Mouse (Mus musculus): ENCODE measurements around the gene Lhfpl2. TPM values are rescaled to one million over a fixed set of nuclear protein-coding genes. Genes with fewer than 3 reads are reported as not detected.
A peak's percentile ranks its signal among the peaks of the same experiment; 100 is the strongest.

The Lhfpl2 gene
- total RNA-seq, 2 experiments from 2014 or later, result 35.5 to 40.1 TPM

DNA sequence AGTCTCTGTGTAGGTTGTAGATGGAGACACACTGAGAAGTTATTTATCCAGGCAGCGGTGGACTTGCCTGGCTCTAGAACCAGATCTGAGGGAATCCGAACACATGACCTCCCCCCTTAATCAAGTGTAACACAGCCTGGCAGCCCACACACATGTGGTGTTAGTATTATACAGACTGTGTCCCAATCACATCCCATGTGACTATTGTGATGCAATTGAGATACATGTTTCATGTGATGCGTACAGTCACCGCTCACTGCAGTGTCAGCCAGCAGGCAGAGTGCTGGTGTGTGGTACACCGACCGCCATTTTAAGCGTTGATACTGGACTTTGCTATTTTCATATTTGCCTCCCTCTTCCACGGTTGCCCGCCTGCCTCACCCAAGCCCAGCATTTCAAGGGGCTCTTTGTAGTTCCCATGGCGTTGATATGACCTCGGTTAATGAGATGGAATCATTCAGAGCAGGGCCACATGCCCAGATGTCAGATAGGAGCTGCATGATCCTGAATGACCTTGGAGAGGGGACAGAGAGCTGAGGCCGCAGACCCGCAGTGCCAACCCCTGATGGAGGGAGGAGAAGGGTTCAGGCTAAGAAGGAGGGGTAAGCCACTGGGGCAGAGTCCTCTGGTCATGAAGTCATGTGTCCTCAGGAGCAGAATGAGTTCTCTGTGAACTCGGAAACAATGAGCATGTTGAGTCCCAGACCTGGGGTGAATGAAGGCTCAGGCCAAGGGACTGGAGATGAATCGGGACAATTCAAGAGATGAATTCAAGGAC, 115.1 kb downstream of the Lhfpl2 start:
- no peak for DNase-seq (ENCODE audit: low spot score in 2 of 2)

DNA sequence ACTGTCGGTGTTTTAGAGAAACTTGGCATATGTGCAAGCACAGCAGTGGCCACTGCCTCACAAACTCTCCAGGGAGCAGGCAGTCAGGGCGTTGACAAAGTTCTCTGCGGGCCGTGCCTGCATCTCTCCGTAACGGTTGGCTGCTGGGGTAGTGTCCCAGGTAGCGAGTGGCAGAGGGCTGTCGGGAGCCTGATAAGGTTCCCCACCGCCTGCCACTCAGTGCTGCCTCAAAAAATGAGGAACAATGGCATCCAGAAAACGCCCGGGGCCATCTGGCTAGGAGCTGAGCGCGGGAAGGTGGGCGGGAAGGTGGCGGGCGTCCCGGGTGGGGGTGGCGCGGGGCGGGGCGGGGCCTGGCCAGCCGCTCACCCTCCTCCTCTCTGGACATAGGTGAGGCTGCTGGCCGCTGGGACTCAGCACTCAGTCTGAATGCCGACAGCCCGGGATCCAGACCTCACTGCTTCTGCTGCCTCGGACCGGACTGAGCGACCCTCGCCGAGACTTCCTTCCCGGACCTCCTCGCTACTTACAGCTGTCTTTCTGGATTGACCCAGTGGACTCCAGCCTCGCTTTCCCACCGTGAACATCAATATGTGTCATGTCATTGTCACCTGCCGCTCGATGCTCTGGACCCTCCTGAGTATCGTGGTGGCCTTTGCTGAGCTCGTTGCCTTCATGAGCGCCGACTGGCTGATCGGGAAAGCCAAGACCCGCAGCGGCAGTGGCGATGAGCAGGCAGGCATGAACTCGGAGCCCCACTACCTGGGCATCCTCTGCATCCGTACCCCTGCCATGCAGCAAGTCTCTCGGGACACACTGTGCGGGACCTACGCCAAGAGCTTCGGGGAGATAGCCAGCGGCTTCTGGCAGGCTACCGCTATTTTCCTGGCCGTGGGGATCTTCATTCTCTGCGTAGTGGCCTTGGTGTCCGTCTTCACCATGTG, 116.3 kb downstream of the Lhfpl2 start:
- DNase-seq (ENCODE audit: low spot score in 2 of 2), result peak in 1 of 2 experiments; percentile 48

DNA sequence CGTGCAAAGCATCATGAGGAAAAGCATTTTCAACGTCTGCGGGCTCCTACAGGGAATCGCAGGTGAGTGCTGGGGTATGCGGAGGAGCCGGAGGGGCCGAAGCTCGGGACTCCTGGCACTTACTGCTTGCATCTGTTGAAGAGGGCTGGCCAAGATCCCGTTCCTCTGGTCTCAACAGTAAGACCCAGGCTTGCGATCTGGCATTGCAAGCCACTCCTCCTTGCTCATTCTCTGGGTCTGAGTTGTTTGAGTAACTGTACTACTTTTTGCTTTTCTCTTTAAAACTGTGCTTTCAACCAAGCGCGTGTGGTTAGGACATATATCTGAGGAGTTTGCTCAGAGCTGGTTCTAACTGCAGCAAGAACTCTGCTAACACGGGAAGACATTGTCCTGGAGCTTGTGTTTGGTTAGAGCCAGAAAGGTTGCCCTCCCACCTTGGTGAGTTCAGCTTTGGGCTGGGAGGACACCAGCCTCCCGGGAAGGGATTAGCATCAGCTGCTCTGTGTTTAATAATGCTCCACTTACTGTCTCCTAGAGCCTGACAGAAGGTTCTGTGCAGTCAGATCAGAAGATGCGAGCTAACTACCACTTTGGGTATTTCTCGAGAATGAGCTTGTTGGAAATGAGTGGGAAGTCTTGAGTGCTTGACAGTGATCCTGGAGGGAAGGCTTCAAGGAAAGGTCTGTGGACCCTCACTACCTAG, 117.1 kb downstream of the Lhfpl2 start:
- DNase-seq (ENCODE audit: low spot score in 2 of 2), result no peak

DNA sequence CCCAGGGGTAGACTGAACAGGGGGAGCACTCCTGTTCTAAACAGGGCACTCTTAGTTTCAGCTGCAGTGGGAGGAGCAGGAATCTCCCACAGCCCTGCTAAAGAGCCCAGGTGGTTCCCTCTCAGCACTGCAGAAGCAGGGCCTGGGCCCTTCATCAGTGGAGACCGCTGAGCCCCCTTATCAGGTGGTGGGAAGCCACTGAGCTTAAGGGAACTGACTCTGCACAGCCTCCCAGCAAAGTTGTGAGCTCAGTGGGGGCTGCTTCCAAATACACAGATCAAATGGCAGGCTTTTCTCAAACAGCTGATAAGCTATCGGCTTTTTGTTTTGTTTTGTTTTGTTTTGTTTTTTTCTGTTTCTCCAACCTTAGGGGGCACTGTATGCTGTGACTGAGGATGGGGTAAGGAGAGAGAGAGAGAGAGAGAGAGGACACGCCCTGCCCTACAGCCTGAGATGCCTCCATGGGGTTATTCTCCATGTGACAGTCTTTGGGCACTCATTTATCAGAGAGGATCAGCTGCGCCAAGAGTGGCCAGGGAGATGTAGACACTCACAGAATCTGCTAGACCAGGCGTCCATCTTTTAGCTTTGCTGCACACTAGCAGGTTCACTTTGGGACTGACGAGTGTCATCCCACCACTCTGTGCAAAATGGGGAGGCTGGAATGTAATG, 117.9 kb downstream of the Lhfpl2 start:
- DNase-seq (ENCODE audit: low spot score in 2 of 2), result no peak

DNA sequence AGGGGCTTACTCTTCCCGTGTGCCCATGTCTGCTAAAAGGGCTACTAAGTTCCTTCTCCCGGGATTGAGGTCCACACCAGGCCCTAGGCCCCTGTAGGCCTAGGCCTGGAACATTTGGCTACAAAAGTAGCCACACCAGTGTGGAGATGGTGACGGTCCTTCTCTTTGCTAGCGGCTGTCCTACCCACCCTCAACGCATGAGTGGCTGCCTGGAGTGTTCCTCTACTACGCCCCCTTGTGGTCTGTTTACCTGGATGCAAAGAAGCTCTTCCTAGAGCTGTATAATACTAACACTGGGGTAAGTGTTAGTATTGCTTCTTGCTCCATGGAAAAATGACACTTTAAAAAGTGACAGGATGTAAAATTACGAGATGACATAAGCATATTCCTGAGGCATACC, 119.6 kb downstream of the Lhfpl2 start:
- peak in 1 of 2 experiments; percentile 60 for DNase-seq (ENCODE audit: low spot score in 2 of 2)

DNA sequence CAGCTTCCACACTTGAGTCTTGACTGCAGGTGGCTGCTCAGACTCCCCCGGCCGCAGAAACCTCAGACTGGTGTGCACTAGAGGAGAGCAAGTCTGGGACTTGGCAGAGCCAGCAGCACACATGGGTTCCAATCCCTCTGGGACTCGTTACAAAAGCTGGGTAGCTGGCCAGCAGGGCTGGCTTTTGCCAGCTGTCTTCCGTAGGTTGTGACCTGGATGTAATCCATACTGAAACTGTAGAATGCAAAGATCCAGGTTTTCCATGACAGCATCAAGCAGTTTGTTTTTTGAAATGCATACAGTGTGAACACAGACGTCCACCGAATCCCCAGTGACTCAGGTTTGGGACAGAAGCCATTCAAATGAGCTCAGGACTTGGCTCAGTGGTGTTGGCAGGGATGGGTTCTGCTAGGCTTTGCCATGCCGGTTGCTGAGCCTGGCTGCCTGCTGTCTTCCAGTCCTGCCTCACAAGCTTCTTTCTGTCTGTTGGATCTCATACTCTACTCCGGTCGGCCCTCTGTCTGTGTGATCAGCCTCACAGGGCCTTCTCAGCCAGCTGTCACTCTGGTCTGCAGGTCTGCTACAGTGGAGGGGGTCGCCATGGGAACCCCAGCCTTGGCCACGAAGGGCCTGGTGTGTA, 120.9 kb downstream of the Lhfpl2 start:
- peak; percentile 82 to 93 for DNase-seq (ENCODE audit: low spot score in 2 of 2)

DNA sequence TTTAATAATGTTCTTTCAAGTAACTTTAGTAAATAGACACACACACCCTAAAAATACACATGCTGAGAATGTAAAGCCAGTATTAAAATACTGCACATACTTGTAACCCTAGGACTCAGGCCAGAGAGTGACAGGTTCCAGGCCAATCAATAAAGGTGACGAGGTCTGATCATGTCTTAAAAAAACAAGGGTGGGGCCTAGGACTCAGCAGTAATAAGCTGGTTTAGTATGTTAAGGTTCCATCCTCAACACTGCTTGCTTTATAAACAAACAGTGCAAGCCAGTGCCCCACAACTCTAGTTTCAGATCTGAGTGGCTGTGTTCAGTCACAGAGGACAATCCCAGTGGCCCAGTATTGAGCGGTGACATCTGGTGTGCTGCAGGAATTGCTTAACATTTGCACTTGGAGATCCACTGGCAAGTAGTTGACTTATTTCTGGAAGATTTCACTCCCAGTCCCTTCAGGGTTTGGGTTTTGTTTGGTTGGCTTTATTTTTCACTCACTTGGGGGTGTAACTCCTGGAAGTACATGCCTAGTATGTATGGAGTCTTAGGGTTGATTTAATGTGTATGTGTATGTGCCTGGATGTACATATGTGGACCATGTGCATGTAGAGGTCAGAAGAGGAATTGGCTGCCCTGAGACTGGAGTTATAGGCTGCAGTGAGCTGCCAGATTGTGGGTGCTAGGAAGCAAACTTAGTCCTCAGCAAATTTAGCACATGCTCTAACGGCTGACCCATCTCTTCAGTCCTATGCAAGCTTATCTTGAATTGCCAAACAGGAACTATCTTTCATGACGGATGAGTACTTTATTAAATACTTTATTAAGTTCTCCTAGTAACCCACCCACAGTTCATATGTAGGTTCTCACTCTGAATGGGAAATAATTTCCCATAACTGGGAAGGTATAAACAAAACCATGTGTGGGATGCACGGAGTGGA, 123.2 kb downstream of the Lhfpl2 start:
- DNase-seq (ENCODE audit: low spot score in 2 of 2), result no peak

DNA sequence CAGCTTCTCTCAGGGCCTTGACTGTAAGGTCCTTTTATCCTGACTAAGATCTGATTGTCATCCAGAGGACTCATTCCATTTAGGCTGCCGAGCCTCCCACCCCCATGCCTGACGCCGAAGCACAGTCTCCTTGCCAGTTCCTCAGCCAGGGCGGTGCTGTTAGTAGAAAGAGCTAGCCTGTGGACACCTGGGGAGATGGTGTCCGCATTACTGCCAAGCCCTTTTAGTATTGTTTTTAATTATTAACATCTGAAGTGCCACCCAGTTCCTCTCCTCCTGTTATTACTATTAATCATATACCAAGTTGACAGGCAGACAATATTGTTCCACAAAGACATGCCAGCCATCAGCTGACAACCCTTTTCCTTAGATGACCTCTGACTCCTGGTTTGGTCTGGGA, 124.4 kb downstream of the Lhfpl2 start:
- DNase-seq (ENCODE audit: low spot score in 2 of 2), result no peak

DNA sequence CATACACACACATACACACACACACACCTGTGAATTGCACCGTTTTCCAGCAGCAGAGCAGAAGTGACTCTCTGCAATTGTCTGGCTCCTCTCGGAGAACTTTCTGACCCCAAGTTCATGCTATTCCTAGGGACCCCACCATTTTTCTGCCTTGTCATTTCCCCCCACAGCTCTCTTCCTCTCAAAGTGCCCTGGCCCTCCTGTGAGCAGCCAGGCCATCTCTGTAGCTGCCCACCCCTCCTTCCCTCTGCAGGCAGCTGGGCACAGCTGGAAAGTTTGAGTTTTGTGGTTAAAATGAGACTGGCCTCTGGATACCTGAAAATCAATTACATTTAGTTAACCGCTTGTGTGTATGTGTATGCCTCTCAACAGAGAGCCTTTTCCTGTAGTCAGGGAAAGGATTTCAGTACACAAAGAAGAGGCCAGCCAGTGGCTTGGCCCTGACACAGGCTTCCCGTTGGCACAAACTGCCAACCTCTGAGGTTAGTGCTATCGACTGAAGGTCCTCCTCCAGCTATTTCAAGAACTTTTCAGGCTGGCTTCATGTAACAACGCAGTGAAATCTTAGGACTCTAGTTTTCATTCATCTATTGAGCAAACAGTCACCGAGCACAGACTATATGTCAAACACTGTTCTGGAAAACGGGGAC, 125.9 kb downstream of the Lhfpl2 start:
- no peak for DNase-seq (ENCODE audit: low spot score in 2 of 2)

DNA sequence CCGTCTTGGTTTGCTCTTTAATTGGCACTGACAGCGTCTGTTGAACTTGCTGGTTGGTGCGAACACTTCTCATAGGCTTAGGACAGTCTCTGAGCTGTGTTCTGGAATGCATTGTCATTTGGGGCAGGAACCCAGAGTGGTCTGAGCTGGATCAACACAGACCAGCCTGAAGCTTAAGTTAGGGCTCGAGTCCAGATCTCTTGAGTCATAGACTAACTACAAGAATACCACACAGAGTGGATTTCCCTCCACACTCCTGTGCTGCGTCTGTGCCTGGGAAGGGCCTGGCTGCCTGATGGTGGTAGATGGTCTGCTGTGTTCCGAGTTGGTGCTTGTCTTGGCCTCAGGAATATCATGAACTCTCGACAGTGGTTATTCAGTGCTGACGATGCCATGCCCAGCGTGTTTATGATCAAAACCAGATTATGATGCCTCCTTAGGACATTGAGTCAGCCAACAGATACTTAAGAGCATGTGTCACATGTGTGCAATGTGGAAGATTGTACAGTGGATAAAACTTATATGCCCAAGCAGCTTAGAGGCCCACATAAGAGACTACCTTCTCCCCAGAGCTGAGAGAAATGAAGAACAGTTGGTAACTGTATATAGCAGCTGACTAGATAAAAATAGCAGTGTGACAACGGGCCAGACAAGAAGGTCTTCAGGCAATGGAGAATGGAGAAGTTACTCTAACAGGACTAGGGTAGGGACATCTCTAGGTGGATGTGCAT, 127.3 kb downstream of the Lhfpl2 start:
- no peak for DNase-seq (ENCODE audit: low spot score in 2 of 2)

DNA sequence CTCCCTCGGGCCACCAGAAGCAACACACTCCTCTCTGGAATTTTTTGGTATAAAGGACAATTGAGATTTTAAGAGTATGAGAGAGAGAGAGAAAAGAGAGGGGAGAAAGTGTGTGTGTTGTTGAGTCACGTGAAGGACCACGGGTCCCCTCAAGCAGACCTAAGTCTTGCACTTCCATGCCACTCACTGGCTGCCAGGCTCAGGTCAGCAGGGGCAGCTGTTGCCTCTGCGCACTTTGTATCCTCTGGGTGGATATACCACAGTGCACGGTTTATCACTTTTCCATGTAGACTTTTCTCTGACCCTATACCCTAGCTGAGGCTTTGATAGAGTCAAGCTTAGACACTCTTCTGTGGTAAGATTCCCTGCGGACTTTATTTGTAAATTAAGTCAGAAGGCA, 128.0 kb downstream of the Lhfpl2 start:
- no peak for DNase-seq (ENCODE audit: low spot score in 2 of 2)

DNA sequence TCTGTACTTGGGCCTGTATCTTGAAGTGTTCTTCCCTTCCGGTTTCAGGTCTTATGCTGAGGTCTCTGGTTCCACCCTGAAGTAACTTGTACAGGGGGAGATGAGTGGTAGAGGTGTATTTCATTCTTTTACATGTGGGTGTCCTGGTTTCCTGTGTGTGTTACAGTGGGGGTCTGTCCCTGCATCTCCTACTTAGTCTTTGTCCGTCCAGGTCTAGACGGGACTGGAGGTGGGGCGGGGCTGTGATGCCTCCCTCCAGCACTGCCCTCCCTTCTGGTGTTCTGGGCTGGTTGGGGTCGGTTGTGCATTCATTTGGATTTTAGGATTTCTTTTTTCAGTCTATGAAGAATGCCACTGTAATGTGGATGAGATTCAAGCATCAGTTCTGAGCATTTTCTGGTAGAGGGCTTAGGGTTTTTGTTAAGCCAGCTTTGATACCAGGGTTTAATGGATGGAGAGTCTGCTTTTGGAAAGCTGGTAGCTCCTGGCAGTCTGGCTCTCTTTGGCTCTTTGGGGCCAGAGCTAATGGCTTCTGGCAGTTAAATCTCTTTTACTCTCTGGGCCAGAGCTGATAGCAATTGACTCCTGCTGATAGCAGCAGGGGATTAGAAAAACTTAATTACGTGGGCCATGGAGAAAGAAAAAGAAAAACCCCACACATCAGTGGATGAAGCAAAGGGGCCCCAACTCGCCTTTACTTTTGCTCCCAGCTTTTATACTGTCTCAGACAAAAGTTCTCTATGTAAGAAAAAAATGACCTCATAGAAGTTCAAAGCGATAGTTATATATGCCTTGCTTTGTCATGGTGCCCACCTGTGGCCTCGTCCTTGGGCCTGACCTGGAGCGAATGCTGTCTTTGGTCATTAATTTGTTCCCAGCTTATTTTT, 130.8 kb downstream of the Lhfpl2 start:
- DNase-seq (ENCODE audit: low spot score in 2 of 2), result no peak

DNA sequence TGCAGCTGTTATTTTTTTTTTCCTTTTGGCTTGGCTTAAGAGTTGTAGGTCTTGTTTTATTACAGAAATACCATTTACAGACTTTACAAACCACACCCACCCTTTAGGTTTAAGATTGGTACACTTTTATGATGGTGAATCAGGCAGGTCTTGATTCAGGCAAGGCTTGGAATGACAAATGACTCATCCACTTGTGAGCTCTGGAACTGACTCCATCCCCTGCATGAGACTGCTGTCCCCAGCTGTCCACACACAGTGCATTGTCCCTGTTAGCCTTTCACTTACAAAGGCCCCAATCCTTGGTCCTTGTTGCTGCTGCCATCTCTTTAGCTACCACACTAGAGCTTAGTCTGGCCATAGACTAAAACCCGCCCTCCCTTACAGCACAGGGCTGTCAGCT, 132.8 kb downstream of the Lhfpl2 start:
- DNase-seq (ENCODE audit: low spot score in 2 of 2), result no peak

DNA sequence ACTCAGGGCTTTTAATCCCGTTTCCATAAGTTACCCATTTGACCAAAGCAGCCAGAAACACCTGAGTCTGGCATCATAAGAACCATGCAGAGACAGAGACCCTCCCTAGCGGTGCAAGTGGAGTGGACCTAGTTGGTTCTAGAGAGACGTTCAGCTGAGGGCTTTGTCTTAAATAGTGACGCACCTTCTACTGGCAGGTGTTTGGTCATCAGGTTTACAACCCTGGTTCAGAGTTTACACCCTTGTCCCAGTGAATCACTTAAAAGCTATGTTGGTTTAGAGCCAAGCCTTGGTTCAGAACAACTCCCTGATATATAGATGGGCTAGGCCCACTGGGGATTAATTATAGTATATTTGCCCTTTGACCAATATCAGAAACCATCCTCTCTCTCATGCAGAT, 135.6 kb downstream of the Lhfpl2 start:
- DNase-seq (ENCODE audit: low spot score in 2 of 2), result no peak

DNA sequence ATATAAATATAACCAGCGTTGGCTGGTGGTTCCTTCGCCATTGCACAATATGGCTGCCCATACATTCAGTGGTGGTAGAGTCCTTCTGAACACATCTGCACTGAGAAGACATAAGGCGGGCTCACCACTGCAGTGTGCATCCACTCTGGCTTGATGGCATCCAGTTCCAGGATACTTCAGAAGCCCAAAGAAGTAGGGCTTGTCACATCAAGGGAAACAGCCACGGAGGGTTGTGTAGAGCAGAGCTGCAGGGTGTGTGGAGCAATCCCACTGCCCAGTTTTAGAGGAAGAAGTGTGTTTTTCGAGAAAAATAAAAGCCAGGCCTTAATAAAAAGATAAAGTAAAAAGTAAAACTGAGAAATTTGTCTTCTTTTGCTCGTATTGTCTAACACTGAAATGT, 141.0 kb downstream of the Lhfpl2 start:
- DNase-seq (ENCODE audit: low spot score in 2 of 2), result no peak

DNA sequence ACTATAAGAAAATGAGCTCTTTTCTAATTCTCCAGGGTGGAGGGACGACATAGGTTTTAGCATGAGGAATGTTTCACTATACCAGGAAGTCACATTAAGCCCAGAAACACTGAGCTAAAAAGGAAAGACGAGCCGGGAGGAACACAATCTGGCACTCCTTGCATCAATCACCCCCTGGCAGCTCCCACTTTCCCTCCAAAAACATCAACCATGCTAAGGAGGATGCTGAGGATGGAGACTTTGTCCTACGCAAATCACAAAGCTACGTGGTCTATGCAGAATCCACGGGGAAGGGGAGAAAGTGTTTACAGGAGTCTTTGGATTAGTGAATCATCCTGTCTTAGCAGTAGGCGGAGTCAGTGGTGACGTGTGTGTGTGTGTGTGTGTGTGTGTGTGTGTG, 142.2 kb downstream of the Lhfpl2 start:
- DNase-seq (ENCODE audit: low spot score in 2 of 2), result no peak

DNA sequence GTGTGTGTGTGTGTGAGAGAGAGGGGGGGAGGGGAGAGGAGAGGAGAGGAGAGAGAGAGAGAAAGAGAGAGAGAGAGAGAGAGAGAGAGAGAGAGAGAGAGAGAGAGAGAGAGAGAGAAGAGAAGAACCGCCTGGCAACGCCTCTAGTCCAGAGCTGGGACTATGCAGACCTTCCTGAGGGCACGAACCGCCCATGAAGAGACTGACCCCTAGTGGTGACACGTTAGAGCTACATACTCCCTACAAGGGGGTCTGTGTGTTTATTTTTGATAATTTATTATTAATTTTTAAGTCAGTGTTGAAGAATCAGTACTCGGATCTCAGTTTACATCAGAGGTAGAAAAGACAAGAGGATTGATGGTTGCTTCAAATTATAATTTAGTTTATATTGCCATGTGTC, 147.6 kb downstream of the Lhfpl2 start:
- DNase-seq (ENCODE audit: low spot score in 2 of 2), result peak in 1 of 2 experiments; percentile 60

Data from layer of hippocampus, postnatal 14 days (tissue).